Mouse (Mus musculus): ENCODE measurements around the gene Cenpi.

DNA sequence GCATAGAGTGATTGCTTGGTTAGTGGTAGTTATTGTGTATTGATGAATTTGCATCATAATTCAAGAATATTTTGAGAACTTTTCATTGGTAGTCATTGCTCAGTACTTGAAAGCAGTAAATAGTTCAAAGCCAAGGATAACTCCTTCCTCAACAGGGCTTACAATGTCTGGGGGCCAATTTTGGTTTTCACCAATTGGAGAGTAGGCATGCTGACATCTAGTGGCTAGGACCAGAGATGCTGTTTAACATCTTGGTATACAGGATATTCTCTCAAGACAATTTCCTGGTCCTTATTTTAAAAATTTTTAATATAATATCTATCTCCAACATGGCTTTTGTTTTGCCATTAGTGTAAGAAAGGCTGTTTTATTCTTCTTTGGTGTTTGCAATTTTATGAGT is 46.0 kb downstream of the Cenpi start:
- TF ChIP-seq CTCF (IDR thresholded peaks at IDR 0.05; ENCODE audit: low read depth, low read length) (no peak), TAL1 (conservative IDR thresholded peaks at IDR 0.05; ENCODE audit: low read depth, low read length) (no peak), GATA1 (IDR thresholded peaks at IDR 0.05; ENCODE audit: borderline replicate concordance, low read length) (no peak)
